Mouse (Mus musculus): ENCODE results near the gene Sestd1. TPM values are rescaled to one million over a fixed set of nuclear protein-coding genes. Genes with fewer than 3 reads are reported as not detected.

Sestd1 gene
- polyA plus RNA-seq, 1 experiment: 2.7 TPM

GRCm38 (mm10) chr2:77309313-77309712 lies 28.9 kb upstream of the Sestd1 start:
- WGBS: 59% methylated on average over 7 of the region's 7 CpGs
- no peak overlapping the region for H3K4me3 ChIP-seq (replicated peaks; ENCODE audit: control insufficient read depth, low read depth, low read length)
- no peaks in the 10 kb centered on the region for H3K4me1 ChIP-seq (ENCODE audit: control insufficient read depth, insufficient read depth, low read length)
- TF ChIP-seq POLR2A (IDR thresholded peaks at IDR 0.05; ENCODE audit: borderline replicate concordance, control insufficient read depth, low read depth, low read length): no peak
- peak; percentile 43; the same call in 1 of the 2 replicates for TF ChIP-seq CTCF (IDR thresholded peaks at IDR 0.05; ENCODE audit: control insufficient read depth, insufficient read depth, low read length)
- no peak overlapping the region for H3K27ac ChIP-seq (ENCODE audit: control insufficient read depth, insufficient read depth, low read depth, low read length, poor library complexity)

DNA sequence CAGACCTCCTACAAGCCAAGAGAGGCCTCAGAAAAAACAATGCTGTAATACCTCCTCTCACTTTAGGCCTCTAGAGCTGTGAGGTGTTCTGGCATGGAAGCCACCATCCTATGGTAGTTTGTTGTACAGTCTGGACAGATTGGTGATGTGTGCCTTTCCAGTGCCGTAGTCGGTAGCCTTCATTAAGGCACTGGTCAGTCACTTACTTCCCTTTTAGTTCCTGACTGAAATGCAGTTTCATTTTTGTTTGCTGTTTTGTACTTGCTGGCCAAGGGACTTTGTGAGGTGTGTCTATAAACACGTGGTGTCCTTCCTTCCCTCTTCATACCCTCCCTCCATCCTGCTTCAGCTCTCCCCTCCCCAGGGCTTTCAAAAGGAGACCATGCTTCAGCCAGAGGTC lies 24.1 kb upstream of the Sestd1 start:
- 17% methylated on average over 3 of the region's 3 CpGs for WGBS
- TF ChIP-seq CTCF (IDR thresholded peaks at IDR 0.05; ENCODE audit: control insufficient read depth, insufficient read depth, low read length) (no peak), POLR2A (IDR thresholded peaks at IDR 0.05; ENCODE audit: borderline replicate concordance, control insufficient read depth, low read depth, low read length) (no peak)
- Histone ChIP-seq H3K4me3 (replicated peaks; ENCODE audit: control insufficient read depth, low read depth, low read length) (no peak overlapping the region), H3K27ac (ENCODE audit: control insufficient read depth, insufficient read depth, low read depth, low read length, poor library complexity) (no peak overlapping the region), H3K4me1 (ENCODE audit: control insufficient read depth, insufficient read depth, low read length) (no peaks in the 10 kb centered on the region)

- Histone ChIP-seq H3K27ac (ENCODE audit: control insufficient read depth, insufficient read depth, low read depth, low read length, poor library complexity) (no peak overlapping the region), H3K4me1 (ENCODE audit: control insufficient read depth, insufficient read depth, low read length) (no peaks in the 10 kb centered on the region), H3K4me3 (replicated peaks; ENCODE audit: control insufficient read depth, low read depth, low read length) (no peak overlapping the region)
- TF ChIP-seq POLR2A (IDR thresholded peaks at IDR 0.05; ENCODE audit: borderline replicate concordance, control insufficient read depth, low read depth, low read length): no peak
- no peak for TF ChIP-seq CTCF (IDR thresholded peaks at IDR 0.05; ENCODE audit: control insufficient read depth, insufficient read depth, low read length)
- 73% methylated on average over 3 of the region's 3 CpGs for WGBS
Observed at GRCm38 (mm10) chr2:77303716-77304115, 23.3 kb upstream of the Sestd1 start.

- H3K27ac ChIP-seq (ENCODE audit: control insufficient read depth, insufficient read depth, low read depth, low read length, poor library complexity): no peak overlapping the region
- TF ChIP-seq CTCF (IDR thresholded peaks at IDR 0.05; ENCODE audit: control insufficient read depth, insufficient read depth, low read length) (no peak), POLR2A (IDR thresholded peaks at IDR 0.05; ENCODE audit: borderline replicate concordance, control insufficient read depth, low read depth, low read length) (no peak)
- H3K4me1 ChIP-seq (ENCODE audit: control insufficient read depth, insufficient read depth, low read length): no peaks in the 10 kb centered on the region
- 84% methylated on average over 6 of the region's 6 CpGs for WGBS
- H3K4me3 ChIP-seq (replicated peaks; ENCODE audit: control insufficient read depth, low read depth, low read length): no peak overlapping the region
Observed at GRCm38 (mm10) chr2:77302655-77303348, 22.4 kb upstream of the Sestd1 start.

DNA sequence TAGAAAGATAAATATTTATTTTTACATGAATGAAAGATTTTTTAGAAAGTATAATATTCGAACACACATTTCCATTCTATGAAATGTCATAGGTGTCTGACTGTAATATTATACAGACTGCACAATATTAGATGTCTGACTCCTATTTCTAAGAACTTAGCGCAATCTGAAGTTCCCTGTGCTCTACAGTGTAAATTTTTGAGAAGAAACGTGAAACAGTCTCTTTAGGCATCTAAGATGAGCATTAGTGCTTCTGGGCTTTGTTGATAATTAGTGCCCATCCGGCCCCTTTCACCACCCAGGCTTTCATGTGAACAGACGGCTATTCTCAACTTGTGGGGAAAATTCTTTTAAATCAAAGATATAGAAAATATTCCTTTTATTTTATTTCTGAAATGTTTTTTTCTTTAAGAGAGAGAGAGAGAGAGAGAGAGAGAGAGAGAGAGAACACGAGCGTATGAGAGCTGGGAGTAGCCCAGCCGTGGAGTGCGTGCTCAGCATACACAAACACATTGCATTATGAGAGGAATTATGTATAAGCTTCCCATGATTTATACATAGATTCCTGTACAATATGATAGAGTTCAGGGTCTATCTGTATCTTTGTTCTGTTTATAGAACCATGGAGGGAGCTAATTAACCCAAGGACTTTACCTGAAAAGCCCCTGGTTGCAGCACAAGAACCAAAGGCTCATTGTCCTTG lies 21.4 kb upstream of the Sestd1 start:
- no peak overlapping the region for H3K27ac ChIP-seq (ENCODE audit: control insufficient read depth, insufficient read depth, low read depth, low read length, poor library complexity)
- WGBS: 75% methylated on average over 9 of the region's 9 CpGs
- no peaks in the 10 kb centered on the region for H3K4me1 ChIP-seq (ENCODE audit: control insufficient read depth, insufficient read depth, low read length)
- TF ChIP-seq POLR2A (IDR thresholded peaks at IDR 0.05; ENCODE audit: borderline replicate concordance, control insufficient read depth, low read depth, low read length) (no peak), CTCF (IDR thresholded peaks at IDR 0.05; ENCODE audit: control insufficient read depth, insufficient read depth, low read length) (no peak)
- no peak overlapping the region for H3K4me3 ChIP-seq (replicated peaks; ENCODE audit: control insufficient read depth, low read depth, low read length)

GRCm38 (mm10) chr2:77289701-77290100 lies 9.3 kb upstream of the Sestd1 start:
- no peaks in the 10 kb centered on the region for H3K4me1 ChIP-seq (ENCODE audit: control insufficient read depth, insufficient read depth, low read length)
- no peak overlapping the region for H3K4me3 ChIP-seq (replicated peaks; ENCODE audit: control insufficient read depth, low read depth, low read length)
- H3K27ac ChIP-seq (ENCODE audit: control insufficient read depth, insufficient read depth, low read depth, low read length, poor library complexity): no peak overlapping the region
- TF ChIP-seq CTCF (IDR thresholded peaks at IDR 0.05; ENCODE audit: control insufficient read depth, insufficient read depth, low read length) (no peak), POLR2A (IDR thresholded peaks at IDR 0.05; ENCODE audit: borderline replicate concordance, control insufficient read depth, low read depth, low read length) (no peak)
- WGBS: 70% methylated on average over 6 of the region's 6 CpGs

GRCm38 (mm10) chr2:77286755-77287154 lies 6.4 kb upstream of the Sestd1 start:
- no peaks in the 10 kb centered on the region for H3K4me1 ChIP-seq (ENCODE audit: control insufficient read depth, insufficient read depth, low read length)
- TF ChIP-seq CTCF (IDR thresholded peaks at IDR 0.05; ENCODE audit: control insufficient read depth, insufficient read depth, low read length) (no peak), POLR2A (IDR thresholded peaks at IDR 0.05; ENCODE audit: borderline replicate concordance, control insufficient read depth, low read depth, low read length) (no peak)
- WGBS: 21% methylated on average over 2 of the region's 2 CpGs
- H3K4me3 ChIP-seq (replicated peaks; ENCODE audit: control insufficient read depth, low read depth, low read length): no peak overlapping the region
- no peak overlapping the region for H3K27ac ChIP-seq (ENCODE audit: control insufficient read depth, insufficient read depth, low read depth, low read length, poor library complexity)

GRCm38 (mm10) chr2:77284281-77284899 lies 4.0 kb upstream of the Sestd1 start:
- Histone ChIP-seq H3K4me3 (replicated peaks; ENCODE audit: control insufficient read depth, low read depth, low read length) (no peak overlapping the region), H3K4me1 (ENCODE audit: control insufficient read depth, insufficient read depth, low read length) (no peaks in the 10 kb centered on the region; the same call in 1 of the 2 replicates), H3K27ac (ENCODE audit: control insufficient read depth, insufficient read depth, low read depth, low read length, poor library complexity) (no peak overlapping the region)
- WGBS: 12% methylated on average over 2 of the region's 2 CpGs
- TF ChIP-seq CTCF (IDR thresholded peaks at IDR 0.05; ENCODE audit: control insufficient read depth, insufficient read depth, low read length): no peak
- no peak for TF ChIP-seq POLR2A (IDR thresholded peaks at IDR 0.05; ENCODE audit: borderline replicate concordance, control insufficient read depth, low read depth, low read length)
